Mouse (Mus musculus): ENCODE results near the gene Ahnak.

GRCm38 (mm10) chr19:9061221-9061893 lies 72.3 kb downstream of the Ahnak start:
- TF ChIP-seq CTCF (IDR thresholded peaks at IDR 0.05; ENCODE audit: extremely low read depth, insufficient read depth, insufficient read length, insufficient replicate concordance) = no peak
- no peak for TF ChIP-seq POLR2A (IDR thresholded peaks at IDR 0.05; ENCODE audit: low read depth, low read length)
